Mouse (Mus musculus) WW6 (cell line): ENCODE data around the gene Myrf.
"Not testable (repeated sequence)": the region's sequence is repeated elsewhere in the genome, so short reads cannot be mapped to it uniquely, and the experiment has no call there.

Experiments used
- DNase-seq: peaks from one replicate; pipeline ENCODE4 v3.0.0-alpha.2; 2013; ENCODE audit warnings: low read depth, low spot score

Myrf gene

GRCm38 (mm10) chr19:10181225-10181624, 59.3 kb downstream of the Myrf start:
- DNase-seq, result no peak

- no peak for DNase-seq
These were observed 63.6 kb downstream of the Myrf start for GRCm38 (mm10) chr19:10176941-10177372.

DNA sequence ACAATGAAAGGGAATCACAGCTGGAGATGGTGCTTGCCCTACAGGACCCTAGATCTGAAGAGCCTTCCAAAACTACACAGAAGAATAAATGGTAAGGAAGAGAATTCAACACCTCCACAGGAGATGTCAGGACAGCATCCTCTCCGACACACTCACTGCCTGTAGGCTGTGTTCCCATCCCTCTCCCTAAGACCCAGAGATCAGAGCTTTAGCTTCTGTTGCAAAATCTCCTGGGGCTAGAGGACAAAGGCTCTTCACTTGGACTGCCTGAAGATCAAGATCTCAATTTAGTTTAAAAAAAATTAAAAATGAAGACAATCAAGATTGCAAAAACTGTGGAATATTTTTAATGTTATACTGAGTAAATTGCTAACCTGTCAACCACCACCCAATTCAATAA, 64.1 kb downstream of the Myrf start:
- no peak for DNase-seq

GRCm38 (mm10) chr19:10174956-10175355, 65.6 kb downstream of the Myrf start:
- DNase-seq, result no peak

DNA sequence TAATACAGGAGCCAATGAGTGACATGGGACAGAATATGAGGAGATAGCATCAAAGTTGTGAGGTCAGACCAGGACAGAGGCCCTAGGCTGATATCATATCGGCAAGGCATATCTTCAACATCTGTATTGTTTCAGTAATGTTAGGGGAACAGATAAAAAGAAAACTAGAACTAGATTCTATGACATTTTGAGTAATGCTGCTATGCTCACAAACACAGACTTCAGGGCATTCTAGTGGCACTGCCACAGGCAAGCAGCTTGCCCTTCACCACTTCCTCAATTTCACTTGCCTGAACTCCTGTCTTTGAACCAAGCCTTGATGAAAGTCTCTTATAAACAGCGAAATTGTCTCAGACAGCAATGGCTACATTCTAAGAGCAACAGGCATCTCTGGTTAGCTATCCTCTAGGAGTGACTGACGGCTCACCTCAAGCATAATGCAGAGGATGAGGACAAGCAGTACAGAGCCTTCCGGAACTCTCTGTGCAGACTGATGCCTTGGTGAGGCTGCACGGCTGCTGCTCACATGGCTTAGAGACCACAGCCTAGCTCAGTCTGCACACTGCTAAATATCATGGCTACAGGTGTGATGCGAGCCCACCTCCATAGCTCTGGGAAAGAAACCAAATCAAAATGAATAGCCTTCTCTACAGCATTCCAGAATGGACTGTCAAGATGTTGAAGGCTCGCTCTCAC, 66.6 kb downstream of the Myrf start:
- no peak for DNase-seq

- no peak for DNase-seq
These were observed 67.3 kb downstream of the Myrf start for GRCm38 (mm10) chr19:10173116-10173718.

DNA sequence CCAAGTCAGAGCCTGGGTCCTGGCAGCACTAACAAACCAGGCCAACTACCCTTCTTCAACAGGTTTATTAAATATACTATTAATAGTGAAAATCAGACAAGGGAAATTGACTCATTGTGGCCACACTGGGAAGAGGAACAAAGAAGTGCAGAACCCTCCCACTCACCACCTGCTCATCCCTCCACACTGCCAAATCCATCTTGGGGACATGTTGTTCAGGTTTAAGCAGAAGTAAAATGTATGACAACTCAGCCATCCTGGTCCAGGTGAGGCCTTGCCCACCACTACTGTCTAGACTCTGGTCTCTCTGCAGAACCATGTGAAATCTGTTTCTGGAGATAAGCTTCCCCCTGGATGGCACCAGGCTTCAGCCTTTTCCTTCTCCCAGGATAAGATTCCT, 68.7 kb downstream of the Myrf start:
- DNase-seq, result no peak

GRCm38 (mm10) chr19:10171359-10171758, 69.2 kb downstream of the Myrf start:
- no peak for DNase-seq

DNA sequence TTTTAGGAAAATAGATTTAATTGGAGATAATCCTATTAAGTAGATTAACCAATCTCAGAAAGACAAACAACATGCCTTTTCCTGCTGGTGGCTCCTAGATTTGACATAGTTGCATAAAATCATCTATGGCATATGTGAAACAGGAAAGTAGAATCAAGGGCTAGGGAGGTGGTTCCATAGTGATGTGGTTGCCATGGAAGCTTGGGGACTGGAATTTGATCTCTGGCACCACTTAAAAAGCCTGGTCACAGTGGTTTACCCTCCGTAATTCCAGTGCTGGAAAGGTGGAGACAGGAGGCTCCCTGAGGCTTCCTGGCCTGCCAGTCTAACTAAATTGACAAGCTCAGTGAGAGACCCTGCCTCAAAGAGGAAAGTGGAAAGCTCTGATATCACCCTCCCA, 70.1 kb downstream of the Myrf start:
- DNase-seq, result no peak

DNA sequence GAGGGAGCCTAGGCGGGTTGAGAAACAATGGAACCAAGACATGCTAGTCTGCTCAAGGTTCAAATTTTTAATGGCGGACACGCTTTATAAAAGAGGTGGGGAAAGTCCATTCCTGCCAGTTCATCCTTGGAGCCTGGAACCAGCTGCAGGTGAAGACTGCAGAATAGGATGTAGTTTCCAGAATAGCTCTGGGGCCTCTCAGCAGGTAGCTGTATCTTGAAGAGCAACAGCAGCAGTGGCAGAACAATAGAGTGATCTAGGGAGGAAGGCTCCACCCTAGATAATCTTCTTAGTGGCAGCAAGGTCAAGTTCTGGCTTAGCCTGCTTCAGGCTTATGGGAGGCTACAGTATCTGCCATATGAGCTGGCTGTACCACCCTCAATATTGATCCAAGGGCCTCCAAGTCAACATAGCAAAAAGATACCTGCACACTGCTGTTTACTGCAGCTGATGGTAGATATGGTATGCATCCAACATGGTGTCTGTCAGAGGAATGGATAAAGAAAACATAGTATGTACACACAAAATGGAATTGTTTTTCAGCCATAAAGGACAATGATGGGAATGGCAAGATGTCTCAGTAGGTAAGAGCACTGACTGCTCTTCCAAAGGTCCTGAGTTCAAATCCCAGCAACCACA, 70.7 kb downstream of the Myrf start:
- not testable (repeated sequence) for DNase-seq

GRCm38 (mm10) chr19:10169179-10169578, 71.4 kb downstream of the Myrf start:
- DNase-seq, result no peak

DNA sequence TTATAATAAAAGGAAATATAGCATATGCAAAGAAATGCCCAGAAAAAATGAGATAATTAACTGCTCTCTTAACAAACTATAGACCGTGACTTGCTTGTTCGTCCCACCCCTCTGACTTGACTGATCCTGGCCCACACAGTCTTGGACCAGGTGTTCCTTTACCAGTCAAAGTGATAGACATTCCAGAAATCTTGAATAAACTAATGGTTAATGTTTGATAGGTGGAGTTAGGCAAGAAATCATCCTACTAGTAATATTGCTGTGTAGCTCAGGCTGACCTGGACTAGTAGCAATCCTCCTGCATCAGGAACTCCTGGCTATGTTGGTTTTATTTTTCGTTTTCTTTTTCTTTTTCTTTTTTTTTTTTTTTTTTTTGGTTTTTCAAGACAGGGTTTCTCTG, 72.1 kb downstream of the Myrf start:
- DNase-seq, result no peak

GRCm38 (mm10) chr19:10167951-10168350, 72.6 kb downstream of the Myrf start:
- no peak for DNase-seq

DNA sequence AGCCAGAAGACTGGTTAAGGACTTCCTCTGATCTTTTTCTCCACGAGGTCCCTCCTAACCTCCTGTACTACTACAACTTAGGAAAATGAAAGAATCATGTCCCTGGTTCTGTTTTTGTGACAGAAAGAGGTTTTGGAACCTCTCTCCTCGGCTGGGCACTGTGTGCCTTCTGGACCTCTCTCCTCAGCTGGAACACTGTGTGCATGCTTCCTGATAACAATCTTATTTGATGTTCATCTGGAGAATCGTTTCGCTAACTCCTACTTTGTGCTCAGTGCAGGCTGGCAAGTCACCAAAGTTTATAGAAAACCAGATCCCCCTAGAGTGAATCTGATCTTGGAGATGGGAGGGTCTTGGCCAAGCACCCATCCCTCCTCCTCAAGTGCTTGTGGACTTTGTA, 73.4 kb downstream of the Myrf start:
- DNase-seq, result no peak

- DNase-seq, result not testable (repeated sequence)
These were observed 74.6 kb downstream of the Myrf start for GRCm38 (mm10) chr19:10165928-10166327.

- no peak for DNase-seq
These were observed 76.7 kb downstream of the Myrf start for GRCm38 (mm10) chr19:10163896-10164295.
